1 mouse cellular context compared by ENCODE assay signal in the genomic region with DNA sequence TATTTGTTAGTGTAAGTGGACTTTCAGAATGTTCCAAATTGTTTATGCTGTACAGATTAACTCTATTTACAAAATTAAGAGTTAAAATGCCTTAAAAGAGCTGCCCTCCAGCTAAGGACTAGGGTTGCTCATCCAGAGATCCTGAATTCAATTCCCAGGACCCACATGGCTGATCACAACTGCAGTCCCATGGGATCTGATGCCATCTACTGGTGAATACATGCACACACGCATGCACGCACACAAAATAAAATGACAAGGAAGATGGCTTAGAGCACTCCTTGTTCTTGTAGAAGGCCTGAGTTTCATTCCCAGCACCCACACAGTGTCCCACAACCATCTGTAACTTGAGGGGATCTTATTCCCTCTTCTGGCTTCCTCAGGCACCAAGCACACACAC.
TF ChIP-seq lines count a peak whose summit lies in the region.

No protein-coding gene starts in this region.

TF ChIP-seq in CH12.LX, 34 proteins besides CTCF, POLR2A, EP300 and RAD21 (continued from another document):
- TF ChIP-seq MAX (IDR thresholded peaks at IDR 0.05; ENCODE audit: low read length) (peak; percentile 51; the same call in 1 of the 2 replicates), TBP (conservative IDR thresholded peaks at IDR 0.05; ENCODE audit: low read depth, low read length) (no peak)
